Mouse (Mus musculus) splenic B cell, adult 2 months (primary cell): ENCODE measurements around the gene Zfp652.

ENCODE experiments used
- DNase-seq: peaks from one replicate; pipeline ENCODE4 v3.0.0-alpha.2; 2011; ENCODE audit warnings: low read depth, low spot score
- H3K27me3 ChIP-seq: 2 replicates; pipeline ENCODE4 v1.6.1; 2012; ENCODE audit warnings: mild to moderate bottlenecking, low read length, moderate library complexity, mixed read lengths; ENCODE audit not compliant: control insufficient read depth, poor library complexity, insufficient read depth, severe bottlenecking
- H3K36me3 ChIP-seq: 2 replicates; pipeline ENCODE4 v1.6.1; 2012; ENCODE audit warnings: mild to moderate bottlenecking, low read length, moderate library complexity, mixed read lengths; ENCODE audit not compliant: control insufficient read depth, poor library complexity, insufficient read depth, severe bottlenecking

The Zfp652 gene

DNA sequence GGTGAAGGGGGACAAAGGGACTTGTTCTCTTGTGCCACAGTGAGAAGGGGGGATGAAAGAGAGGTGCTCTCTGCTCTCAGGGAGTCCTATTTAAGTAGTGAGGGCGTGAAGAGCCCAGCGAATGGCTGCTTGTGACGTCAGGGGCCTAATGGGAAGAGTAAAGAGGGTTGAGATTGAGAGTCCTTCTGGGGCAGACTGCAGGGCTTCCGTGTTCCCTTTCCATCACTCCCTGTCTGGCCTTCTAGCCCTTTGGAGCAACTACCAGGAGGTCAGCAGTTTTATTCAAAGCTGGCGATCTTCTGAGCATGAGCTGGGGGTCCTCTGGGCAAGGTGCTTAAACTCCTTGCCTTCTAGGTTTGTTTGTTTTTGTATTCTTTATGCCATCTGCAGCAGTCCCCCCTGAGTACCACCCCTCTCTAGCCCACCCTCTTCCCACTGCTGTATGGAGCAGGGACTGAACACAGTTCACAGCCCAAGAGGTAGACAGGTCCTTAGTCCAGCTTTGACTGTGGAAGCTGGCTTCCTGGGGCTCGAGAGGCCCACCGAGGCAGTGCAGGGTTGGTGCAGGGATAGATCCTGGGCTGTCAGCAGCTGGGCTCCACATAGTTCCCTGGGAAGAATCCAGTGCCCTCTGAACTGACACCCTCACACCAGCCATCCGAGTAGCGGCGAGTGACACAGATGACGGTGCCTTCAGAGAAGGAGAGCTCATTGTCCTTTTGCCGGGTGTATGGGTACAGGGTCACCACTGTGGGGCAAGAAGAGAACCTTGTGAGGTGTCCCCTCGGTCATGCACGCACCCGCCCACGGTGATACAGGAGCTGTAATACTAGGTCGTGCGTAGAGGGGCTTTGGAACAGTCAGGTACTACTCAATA lies 119.9 kb downstream of the Zfp652 start:
- no peak for DNase-seq
- Histone ChIP-seq H3K36me3 (peaks cover 14% of the 10 kb centered on the region), H3K27me3 (no peaks in the 10 kb centered on the region)

GRCm38 (mm10) chr11:95833006-95833570 lies 120.6 kb downstream of the Zfp652 start:
- no peak for DNase-seq

DNA sequence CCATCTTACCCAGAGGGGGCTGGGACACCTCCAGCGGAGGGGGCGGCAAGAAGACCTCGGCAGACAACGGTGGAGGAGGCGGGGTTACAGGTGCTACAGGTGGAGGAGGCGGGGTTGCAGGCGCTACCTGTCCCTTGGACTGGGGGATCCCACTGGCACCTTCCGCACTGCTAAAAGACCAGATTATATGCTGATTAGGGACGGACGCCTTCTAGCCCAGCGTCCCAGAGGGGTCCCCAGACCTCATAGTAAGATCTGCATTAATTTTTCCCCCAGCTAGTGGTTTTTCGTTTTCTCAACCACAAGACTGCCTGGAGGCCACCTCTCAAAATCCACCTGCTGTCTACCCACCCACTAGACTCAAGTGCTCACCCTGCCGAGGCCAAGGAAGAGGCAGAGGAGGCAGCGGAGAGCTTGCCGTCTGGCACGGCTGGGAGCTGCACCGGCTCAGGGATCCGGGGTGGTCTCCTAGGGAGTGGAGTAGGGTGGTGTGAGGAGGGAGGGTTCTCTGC lies 121.2 kb downstream of the Zfp652 start:
- peak; percentile 72 for DNase-seq
- peaks cover 14% of the 10 kb centered on the region for H3K36me3 ChIP-seq
- H3K27me3 ChIP-seq = no peaks in the 10 kb centered on the region

More at GRCm38 (mm10) chr11:95833006-95833570, 120.6 kb downstream of the Zfp652 start:
- H3K36me3 ChIP-seq = peaks cover 14% of the 10 kb centered on the region
- H3K27me3 ChIP-seq = no peaks in the 10 kb centered on the region

GRCm38 (mm10) chr11:95834143-95834667 lies 121.7 kb downstream of the Zfp652 start:
- peaks cover 14% of the 10 kb centered on the region for H3K36me3 ChIP-seq
- DNase-seq = peak; percentile 86
- H3K27me3 ChIP-seq = no peaks in the 10 kb centered on the region

DNA sequence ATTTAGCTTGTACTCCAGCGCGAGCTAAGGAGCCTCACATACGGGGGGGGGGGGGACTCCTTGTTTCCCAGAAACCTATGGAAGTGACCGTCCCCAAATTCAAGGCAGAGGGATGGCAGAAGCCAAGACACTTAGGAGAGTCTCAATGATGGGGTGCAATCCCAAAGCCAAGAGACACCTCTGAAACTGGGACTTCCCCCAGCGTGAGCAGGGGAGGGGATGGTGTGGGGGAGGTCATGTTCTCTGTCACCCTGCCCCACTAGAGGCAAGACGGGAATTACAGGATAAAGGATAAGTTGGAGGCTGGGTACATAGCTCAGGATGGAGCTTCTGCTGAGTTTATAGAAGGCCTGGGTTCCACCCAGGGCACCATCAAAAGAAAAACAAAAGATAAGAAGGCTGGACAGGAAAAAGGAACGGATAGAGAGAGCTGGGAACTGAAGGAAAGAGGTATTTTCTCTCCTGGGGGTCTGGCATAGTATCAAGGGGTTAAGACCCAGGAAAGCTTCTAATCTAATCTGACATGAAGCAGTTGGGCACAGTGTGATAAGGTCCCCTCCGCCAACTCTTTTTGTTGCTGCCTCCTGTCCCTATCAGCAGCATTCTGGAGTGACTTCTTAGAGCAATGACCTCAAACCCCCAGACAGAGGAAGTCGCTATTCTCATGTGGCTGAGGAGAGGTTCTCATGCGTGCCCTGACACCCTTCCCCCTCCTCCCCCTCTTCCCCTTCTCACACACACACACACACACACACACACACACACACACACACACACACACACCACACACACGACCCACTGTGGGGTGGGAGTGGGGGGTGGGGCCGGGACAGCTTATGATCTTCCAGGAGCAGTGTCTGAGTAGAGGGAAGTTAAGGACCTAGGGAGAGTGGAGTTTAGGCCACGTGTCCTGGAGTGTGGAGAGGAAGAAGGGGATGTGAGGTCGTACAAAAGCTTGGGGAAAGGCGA lies 122.6 kb downstream of the Zfp652 start:
- H3K27me3 ChIP-seq = no peaks in the 10 kb centered on the region
- DNase-seq = peak; percentile 92
- H3K36me3 ChIP-seq = peaks cover 14% of the 10 kb centered on the region

DNA sequence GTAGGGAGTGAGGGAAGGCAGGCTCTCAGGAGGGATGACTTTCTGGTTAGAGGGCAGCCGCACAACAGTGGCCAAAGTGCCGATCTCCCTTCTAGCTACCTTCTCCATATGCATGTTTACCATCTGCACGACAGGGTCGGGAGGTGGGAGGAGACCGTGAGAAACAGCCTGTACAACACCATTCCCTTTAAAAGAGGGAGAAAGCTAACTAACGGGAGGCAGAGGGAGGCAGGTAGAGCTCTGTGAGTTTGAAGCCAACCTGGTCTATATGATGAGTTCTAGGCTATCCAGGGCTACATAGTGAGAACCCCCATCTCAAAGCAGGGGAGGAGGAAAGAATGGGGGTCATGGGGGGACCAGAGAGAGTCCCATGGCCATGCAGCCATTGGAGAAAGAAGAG lies 123.4 kb downstream of the Zfp652 start:
- DNase-seq = no peak
- Histone ChIP-seq H3K36me3 (peaks cover 14% of the 10 kb centered on the region), H3K27me3 (no peaks in the 10 kb centered on the region)

DNA sequence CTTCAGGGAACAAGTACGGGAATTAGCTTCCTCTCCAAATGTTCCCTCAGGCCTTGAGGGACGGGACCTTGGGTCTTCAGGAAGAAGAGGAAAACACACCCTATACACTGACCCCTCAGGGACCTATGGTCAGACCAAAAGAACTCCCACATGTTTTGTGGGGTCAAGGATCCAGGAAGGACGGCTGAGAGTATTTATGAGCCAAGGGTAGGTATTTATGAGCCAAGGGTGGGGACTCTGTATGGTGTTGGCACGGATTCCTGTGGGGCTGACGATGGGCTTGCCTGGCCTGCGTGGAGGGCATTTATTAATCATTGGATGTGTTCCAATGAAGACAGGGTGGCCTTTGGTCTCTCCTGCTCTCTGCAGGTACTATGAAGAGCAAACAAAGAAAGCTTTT lies 124.0 kb downstream of the Zfp652 start:
- Histone ChIP-seq H3K36me3 (peaks cover 14% of the 10 kb centered on the region), H3K27me3 (no peaks in the 10 kb centered on the region)
- DNase-seq = no peak

DNA sequence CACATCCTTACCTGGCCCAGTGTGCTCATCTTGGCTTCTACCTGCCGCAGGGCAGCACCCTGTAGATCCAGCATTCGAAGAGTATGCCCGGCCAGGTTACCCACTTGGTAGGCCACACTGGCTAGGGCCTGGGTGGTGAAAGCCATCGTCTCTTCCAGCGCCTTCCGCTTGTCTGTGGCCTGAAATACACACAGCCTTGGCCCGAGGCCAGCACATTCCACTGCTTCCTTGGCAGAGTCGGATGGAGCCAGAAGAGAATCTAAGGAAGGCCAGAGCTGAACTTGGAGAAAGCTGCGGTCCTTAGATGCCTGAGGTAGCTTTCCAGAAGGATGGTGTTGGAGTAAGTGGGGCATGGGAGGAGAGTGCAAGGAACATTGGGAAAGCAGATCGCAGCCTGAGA lies 124.6 kb downstream of the Zfp652 start, which contains the start of gene Gngt2:
Gene Gngt2, plus strand, starts transcription at position 158 of the 400 bp plus-strand sequence.
- DNase-seq = no peak
- H3K36me3 ChIP-seq = peaks cover 13% of the 10 kb centered on the region
- H3K27me3 ChIP-seq = no peaks in the 10 kb centered on the region

GRCm38 (mm10) chr11:95838598-95838997 lies 126.1 kb downstream of the Zfp652 start:
- no peak for DNase-seq
- Histone ChIP-seq H3K27me3 (no peaks in the 10 kb centered on the region), H3K36me3 (peaks cover 2% of the 10 kb centered on the region)

- no peak for DNase-seq
- H3K27me3 ChIP-seq = no peaks in the 10 kb centered on the region
- peaks cover 2% of the 10 kb centered on the region for H3K36me3 ChIP-seq
These were observed 126.8 kb downstream of the Zfp652 start for GRCm38 (mm10) chr11:95838999-95839868.

GRCm38 (mm10) chr11:95840694-95841497 lies 128.4 kb downstream of the Zfp652 start:
- no peak for DNase-seq
- Histone ChIP-seq H3K27me3 (no peaks in the 10 kb centered on the region), H3K36me3 (peaks cover 2% of the 10 kb centered on the region)

DNA sequence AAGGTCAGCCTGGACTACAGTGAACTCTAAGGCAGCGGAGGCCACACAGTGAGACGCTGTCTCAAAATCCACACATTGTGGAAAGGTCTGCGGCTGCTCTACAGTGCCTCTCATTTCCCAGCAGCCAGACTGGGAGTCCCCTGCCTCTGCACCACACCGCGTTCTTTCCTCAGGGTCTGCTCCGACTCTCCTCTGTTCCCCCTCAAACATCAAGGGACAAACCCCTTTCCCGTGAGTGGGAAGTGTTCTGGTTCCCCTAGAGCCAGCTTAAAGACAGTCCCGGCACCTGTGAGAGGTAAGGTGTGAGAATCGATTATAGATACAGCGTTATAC lies 129.0 kb downstream of the Zfp652 start:
- H3K27me3 ChIP-seq = no peaks in the 10 kb centered on the region
- DNase-seq = no peak
- no peaks in the 10 kb centered on the region; the same call in none of the 2 replicates for H3K36me3 ChIP-seq

- H3K27me3 ChIP-seq = no peaks in the 10 kb centered on the region
- peak; percentile 88 for DNase-seq
- H3K36me3 ChIP-seq = no peaks in the 10 kb centered on the region; the same call in none of the 2 replicates
These were observed 129.7 kb downstream of the Zfp652 start, which contains the start of gene Abi3 for GRCm38 (mm10) chr11:95842074-95842681. TSS of gene Abi3 (minus strand) at chr11:95842476.
